Mouse (Mus musculus): ENCODE data around the gene Dop1a.
"Not testable (repeated sequence)": the region's sequence is repeated elsewhere in the genome, so short reads cannot be mapped to it uniquely, and the experiment has no call there.

Dop1a gene

GRCm38 (mm10) chr9:86575178-86575577 is 108.2 kb downstream of the Dop1a start:
- CTCF ChIA-PET: interaction anchor here (0.6 kb wide), 1 partner anchor 9 kb away, joined by 5 read pairs; no protein-coding TSS in a partner anchor

GRCm38 (mm10) chr9:86579657-86580056 is 112.7 kb downstream of the Dop1a start:
- CTCF ChIA-PET: no interaction called here

DNA sequence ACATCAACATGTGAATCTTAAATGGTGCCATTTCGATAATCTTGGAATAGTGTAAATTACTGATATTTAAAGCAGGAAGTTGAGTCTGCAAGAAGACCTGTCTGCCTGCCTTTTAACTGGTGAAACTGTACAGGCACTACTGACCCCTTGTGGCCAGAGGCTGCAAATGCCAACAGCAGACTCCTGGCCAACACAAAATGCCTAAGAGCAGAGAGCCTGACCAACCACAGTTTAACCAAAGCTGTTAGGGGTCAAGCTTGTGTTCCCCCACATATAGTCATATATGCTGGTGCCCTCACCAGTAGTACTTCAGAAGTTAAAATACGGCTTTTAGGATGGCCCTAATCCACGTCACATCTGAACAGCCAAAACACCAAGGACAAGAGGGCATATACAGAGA is 116.8 kb downstream of the Dop1a start:
- CTCF ChIA-PET: interaction anchor here (0.5 kb wide), 1 partner anchor 14 kb away, joined by 4 read pairs; no protein-coding TSS in a partner anchor

DNA sequence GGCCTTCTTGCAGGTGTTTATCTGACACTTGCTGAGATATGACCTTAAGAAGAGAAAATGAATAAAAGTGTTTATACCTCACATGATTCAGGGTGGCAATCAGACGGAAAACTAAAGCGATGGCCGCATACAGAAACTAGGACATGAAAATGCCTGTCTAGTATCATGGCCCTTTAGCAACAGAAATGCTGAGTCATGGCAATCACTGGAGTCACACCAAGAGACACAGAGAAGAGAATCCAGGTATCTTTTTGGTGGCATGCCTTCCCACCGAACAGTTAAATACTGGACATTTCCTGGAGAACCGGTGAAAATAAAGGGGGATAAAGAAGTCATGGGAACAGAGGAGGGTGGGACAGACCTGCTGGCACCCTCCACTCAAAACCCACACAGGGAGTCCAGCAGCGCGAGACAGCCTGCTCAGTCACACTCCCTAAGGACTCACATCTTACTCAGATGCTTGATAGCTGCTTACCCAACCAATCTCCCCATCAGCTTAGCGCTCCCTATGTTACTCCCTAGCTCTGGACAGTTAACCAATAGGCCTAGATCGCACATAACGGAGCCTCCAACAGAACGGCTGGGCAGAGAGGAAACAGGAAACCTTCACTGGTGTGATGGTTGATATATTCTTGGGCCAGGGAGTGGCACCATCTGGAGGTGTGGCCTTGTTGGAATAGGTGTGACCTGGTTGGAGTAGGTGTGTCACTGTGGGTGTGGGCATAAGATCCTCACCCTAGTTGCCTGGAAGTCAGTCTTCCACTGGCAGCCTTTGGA is 120.3 kb downstream of the Dop1a start:
- CTCF ChIA-PET: no interaction called here

DNA sequence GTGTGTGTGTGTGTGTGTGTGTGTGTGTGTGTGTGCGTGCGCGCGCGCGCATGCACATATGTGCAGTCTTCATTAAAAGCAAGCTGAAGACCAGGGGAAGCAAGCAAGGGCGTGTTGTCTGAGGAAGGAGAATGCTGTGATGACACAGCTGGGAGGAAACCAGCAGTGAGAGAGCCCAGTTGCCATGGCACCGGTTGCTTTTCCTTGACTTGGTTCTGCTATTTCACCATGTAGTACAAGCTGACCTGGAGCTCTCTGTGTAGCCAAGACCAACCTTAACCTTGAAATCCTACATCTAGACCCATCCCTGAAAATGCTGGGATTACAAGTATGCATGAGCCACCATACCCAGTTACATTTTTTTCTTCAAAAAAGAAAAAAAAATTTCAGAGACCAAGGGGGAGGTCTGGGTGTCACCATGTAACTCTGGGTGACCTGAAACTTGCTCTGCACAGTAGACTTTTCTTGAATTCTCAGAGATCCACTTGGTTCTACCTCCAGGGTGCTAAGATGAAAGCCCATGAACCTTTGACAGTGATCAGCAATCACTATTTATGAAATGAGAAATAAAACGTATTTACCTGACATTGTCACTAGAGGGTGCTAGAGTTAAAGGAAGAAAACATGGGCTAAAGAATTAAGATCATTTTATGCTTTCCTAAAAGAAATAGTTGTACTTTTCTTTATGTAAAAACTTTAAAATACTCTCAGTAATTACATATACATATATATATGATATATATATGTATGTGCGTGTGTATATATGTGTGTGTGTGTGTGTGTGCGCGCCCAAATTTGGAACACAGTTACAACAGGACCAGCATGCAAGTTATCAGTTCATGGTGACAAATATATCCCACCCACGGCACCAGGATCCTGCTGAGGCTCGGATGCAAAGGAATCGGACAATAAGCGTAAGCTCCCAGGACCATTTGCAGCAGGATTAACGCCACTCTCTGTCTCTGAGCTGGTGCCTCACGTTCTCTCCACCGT is 126.0 kb downstream of the Dop1a start:
- CTCF ChIA-PET: no interaction called here

- CTCF ChIA-PET: not testable (repeated sequence)
Observed at GRCm38 (mm10) chr9:86594357-86594767, 127.4 kb downstream of the Dop1a start.

DNA sequence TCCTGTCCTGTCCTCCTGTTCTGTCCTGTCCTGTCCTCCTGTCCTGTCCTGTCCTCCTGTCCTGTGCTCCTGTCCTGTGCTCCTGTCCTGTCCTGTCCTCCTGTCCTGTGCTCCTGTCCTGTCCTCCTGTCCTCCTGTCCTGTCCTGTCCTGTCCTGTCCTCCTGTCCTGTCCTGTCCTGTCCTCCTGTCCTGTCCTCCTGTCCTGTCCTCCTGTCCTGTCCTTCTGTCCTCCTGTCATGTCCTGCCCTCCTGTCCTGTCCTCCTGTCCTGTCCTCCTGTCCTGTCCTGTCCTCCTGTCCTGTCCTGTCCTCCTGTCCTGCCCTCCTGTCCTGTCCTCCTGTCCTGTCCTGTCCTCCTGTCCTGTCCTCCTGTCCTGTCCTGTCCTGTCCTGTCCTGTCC is 130.0 kb downstream of the Dop1a start:
- CTCF ChIA-PET: not testable (repeated sequence)

- CTCF ChIA-PET: no interaction called here
Observed at GRCm38 (mm10) chr9:86599723-86600303, 132.9 kb downstream of the Dop1a start.

Measured in spleen, embryonic (tissue).